In genomic region chr8:60963931-60964330, GRCm38 (mm10) we compare ENCODE assay signal across 23 mouse cellular contexts. TPM values are rescaled to one million over a fixed set of nuclear protein-coding genes. Genes with fewer than 3 reads are reported as not detected.
A peak's percentile ranks its signal among the peaks of the same experiment; 100 is the strongest.
DNase-seq lines count a peak whose midpoint lies in the region; ATAC-seq and TF ChIP-seq lines count a peak whose summit lies in the region.
"Had no signal": no experiment of that assay in that cellular context is flagged by ENCODE, and none has a peak within 500 bp of the region (broad histone marks: within the 10 kb centered on the region; RNA-seq: fewer than 3 reads in every experiment).

No protein-coding gene starts in this region.

- TF ChIP-seq POLR2A in heart, adult 2 months (IDR thresholded peaks at IDR 0.05; ENCODE audit: insufficient read depth, low read depth, low read length), result no peak

- peak; percentile 73 for ATAC-seq in G1E (ENCODE audit: extremely low read depth, insufficient number of reproducible peaks, low FRiP score, poor library complexity, severe bottlenecking)
- peak; percentile 61 for ATAC-seq in megakaryocyte progenitor cell, adult 5-6 weeks (replicated peaks; ENCODE audit: poor library complexity)
- ATAC-seq: forebrain, embryonic 16.5 days had no signal

- no peak for TF ChIP-seq CTCF in heart, adult 2 months (IDR thresholded peaks at IDR 0.05)
- TF ChIP-seq CTCF in G1E (IDR thresholded peaks at IDR 0.05; ENCODE audit: low read depth, low read length), result no peak

- no peaks in the 10 kb centered on the region; the same call in 1 of the 2 replicates for H3K79me2 ChIP-seq in heart, adult 2 months (replicated peaks; ENCODE audit: control insufficient read depth, insufficient read depth, low read length)

- peaks cover 12% of the 10 kb centered on the region; the same call in 1 of the 2 replicates for H3K36me3 ChIP-seq in heart, adult 2 months (ENCODE audit: control insufficient read depth, insufficient read depth, low read length)
- peaks cover 7% of the 10 kb centered on the region for H3K36me3 ChIP-seq in G1E (replicated peaks)
- H3K36me3 ChIP-seq: embryonic facial prominence, embryonic 15.5 days; forebrain, embryonic 10.5 days; heart, embryonic 15.5 days; hindbrain, embryonic 15.5 days had no signal

- H3K27me3 ChIP-seq in heart, adult 2 months (ENCODE audit: control insufficient read depth, insufficient read depth, low read length), result no peaks in the 10 kb centered on the region
- no peaks in the 10 kb centered on the region for H3K27me3 ChIP-seq in G1E (ENCODE audit: insufficient read depth, low read length)
- H3K27me3 ChIP-seq: CH12.LX; embryonic facial prominence, embryonic 15.5 days; heart, embryonic 15.5 days; hindbrain, embryonic 15.5 days had no signal

- WGBS in heart, adult 2 months, result 46% methylated on average over 2 of the region's 2 CpGs

- H3K9ac ChIP-seq in heart, adult 2 months (ENCODE audit: low read depth, low read length), result no peak overlapping the region
- H3K9ac ChIP-seq: embryonic facial prominence, embryonic 15.5 days; heart, embryonic 15.5 days; hindbrain, embryonic 15.5 days had no signal

- intact Hi-C loops in heart, adult 2 months (cut with DNase I), result no loop called here
- intact Hi-C loops in heart, postnatal 36 days (cut with DNase I), result no loop called here
- intact Hi-C loops in heart, postnatal 25 days (cut with DNase I), result no loop called here

- peaks cover 2% of the 10 kb centered on the region for H3K4me1 ChIP-seq in heart, adult 2 months (ENCODE audit: control insufficient read depth, insufficient read depth, low read length)
- peaks cover 65% of the 10 kb centered on the region for H3K4me1 ChIP-seq in G1E (ENCODE audit: insufficient read depth, low read depth, low read length)
- H3K4me1 ChIP-seq: embryonic facial prominence, embryonic 15.5 days; hindbrain, embryonic 15.5 days had no signal

- peak overlapping the region; percentile 13 for H3K27ac ChIP-seq in heart, adult 2 months
- H3K27ac ChIP-seq: embryonic facial prominence, embryonic 15.5 days; forebrain, embryonic 10.5 days; heart, embryonic 15.5 days; hindbrain, embryonic 15.5 days had no signal

- no peak for DNase-seq in heart, adult 2 months
- no peak for DNase-seq in heart, postnatal 36 days
- DNase-seq in G1E (ENCODE audit: low spot score) (no peak), MEL-GATA-1-ER (ENCODE audit: extremely low read depth, low read depth) (peak; percentile 67)
- DNase-seq in lung, postnatal 10 days, result no peak
- DNase-seq in urinary bladder, adult 2 months (ENCODE audit: low spot score), result no peak
- no peak for DNase-seq in heart, postnatal 25 days (ENCODE audit: low spot score)
- DNase-seq: adrenal gland, postnatal 10 days; cerebellum, adult 11 months; cerebellum, adult 8-10 months; cerebellum, postnatal 14 days; embryo, embryonic 11 days; gastrocnemius, postnatal 36 days; heart, adult 18-20 months; heart, postnatal 14 days had no signal

- H3K9me3 ChIP-seq in G1E (replicated peaks), result no peaks in the 10 kb centered on the region
- H3K9me3 ChIP-seq: embryonic facial prominence, embryonic 15.5 days; forebrain, embryonic 10.5 days; heart, embryonic 15.5 days; hindbrain, embryonic 15.5 days had no signal

- H3K4me3 ChIP-seq in heart, adult 2 months, result no peak overlapping the region
- H3K4me3 ChIP-seq in G1E (ENCODE audit: low read depth, low read length), result no peak overlapping the region; the same call in 1 of the 2 replicates
- H3K4me3 ChIP-seq: embryonic facial prominence, embryonic 15.5 days; erythroblast, embryonic 14.5 days; forebrain, embryonic 10.5 days; heart, embryonic 15.5 days; hindbrain, embryonic 15.5 days had no signal

- TF ChIP-seq EP300 in heart, adult 2 months (IDR thresholded peaks at IDR 0.05; ENCODE audit: insufficient read depth, low read depth, low read length), result no peak

RNA-seq across cellular contexts. Expression of gene Clcn3, which starts 19.2 kb away (rescaled TPM):
- total RNA-seq in heart, adult 2 months (2021), result 10 to 100 TPM; 27.6 to 33.6 TPM
- polyA plus RNA-seq in heart, adult 2 months (2012; rRNA removed), result 10.1 and 21.7 TPM in 2 replicates
- 10 to 100 TPM; 33.6 to 34.3 TPM for total RNA-seq in heart, postnatal 36 days (2021)
- 175 and 215 TPM in 2 replicates for total RNA-seq in G1E (2014; fragmentation: Nextera tagmentation)
- total RNA-seq in G1E (2017), result 136 and 147 TPM in 2 replicates
- 16.2 and 18.0 TPM in 2 replicates for polyA plus RNA-seq in G1E (2012)
- total RNA-seq in megakaryocyte progenitor cell, adult 5-6 weeks (2015), result 22.3 and 26.1 TPM in 2 replicates
- 22.8 and 29.3 TPM in 2 replicates for total RNA-seq in megakaryocyte progenitor cell, adult 5-6 weeks (2017)
- polyA plus RNA-seq in urinary bladder, adult 2 months (2012; rRNA removed), result 21.5 and 22.7 TPM in 2 replicates
- 10 to 100 TPM; 33.0 to 34.0 TPM for total RNA-seq in heart, postnatal 25 days (2021)

RNA-seq across cellular contexts. Expression of gene Nek1, which starts 29.1 kb away (rescaled TPM):
- total RNA-seq in heart, adult 2 months (2021), result 10 to 100 TPM in 1 of 2 experiments, 1 to 10 TPM in 1; 9.3 to 10.5 TPM
- 4.0 and 4.8 TPM in 2 replicates for polyA plus RNA-seq in heart, adult 2 months (2012; rRNA removed)
- 1 to 10 TPM; 8.0 to 9.4 TPM for total RNA-seq in heart, postnatal 36 days (2021)
- 56.7 and 68.9 TPM in 2 replicates for total RNA-seq in G1E (2014; fragmentation: Nextera tagmentation)
- total RNA-seq in G1E (2017), result 32.1 and 34.9 TPM in 2 replicates
- polyA plus RNA-seq in G1E (2012), result 6.7 and 6.9 TPM in 2 replicates
- 14.2 and 15.9 TPM in 2 replicates for total RNA-seq in megakaryocyte progenitor cell, adult 5-6 weeks (2015)
- 21.2 and 25.6 TPM in 2 replicates for total RNA-seq in megakaryocyte progenitor cell, adult 5-6 weeks (2017)
- 8.8 and 10.9 TPM in 2 replicates for polyA plus RNA-seq in urinary bladder, adult 2 months (2012; rRNA removed)
- 1 to 10 TPM; 7.8 to 9.0 TPM for total RNA-seq in heart, postnatal 25 days (2021)
